Mouse (Mus musculus) kidney, adult 2 months (tissue): ENCODE measurements around the gene Rpl10a.

Experiments used
- CTCF ChIP-seq: fragments of 200-500 bp; conservative IDR thresholded peaks from 2 replicates; pipeline ENCODE4 v1.5.1; 2011; ENCODE audit warnings: low read depth, mild to moderate bottlenecking, control low read depth, low read length, moderate library complexity, mixed read lengths; ENCODE audit not compliant: insufficient read depth, insufficient read length
- POLR2A ChIP-seq: fragments of 200-500 bp; IDR thresholded peaks from one replicate; pipeline ENCODE4 v1.6.1; 2011; ENCODE audit warnings: low read depth, low read length, control low read depth

- TF ChIP-seq POLR2A (no peak), CTCF (no peak)
Measured at GRCm38 (mm10) chr17:28317725-28318124, 10.5 kb upstream of the Rpl10a start.
